Mouse (Mus musculus): ENCODE measurements around the gene Mtus2. TPM values are rescaled to one million over a fixed set of nuclear protein-coding genes. Genes with fewer than 3 reads are reported as not detected.

The Mtus2 gene
- total RNA-seq, 1 experiment, result 11.0 TPM

DNA sequence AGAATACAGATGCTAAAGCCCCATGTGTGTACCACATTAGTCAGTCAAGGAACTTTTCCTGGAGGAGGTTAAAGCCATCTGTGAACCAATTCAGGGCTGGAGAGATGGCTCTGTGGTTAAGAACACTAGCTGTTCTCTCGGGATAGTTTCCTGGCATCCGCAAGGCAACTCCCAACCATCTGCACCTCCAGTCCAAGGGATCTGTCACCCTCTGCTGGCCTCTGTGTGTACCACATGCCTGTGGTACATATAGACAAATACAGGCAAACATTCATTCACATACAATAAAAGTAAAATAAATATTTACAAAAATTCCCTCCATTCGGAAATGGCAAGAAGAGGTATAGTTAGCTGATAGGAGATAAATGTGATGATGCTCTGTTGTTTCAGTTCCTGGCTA lies 184.5 kb downstream of the Mtus2 start:
- in situ Hi-C loops (cut with MboI; ENCODE audit: low sequenced_read_pairs in 2 of 2, unreplicated experiment in 2 of 2), result no loop called here
- Histone ChIP-seq H3K9me3 (ENCODE audit: control insufficient read depth, insufficient read depth, low read depth, low read length) (no peaks in the 10 kb centered on the region), H3K9ac (ENCODE audit: insufficient read depth, low read depth, low read length, poor library complexity, severe bottlenecking) (no peak overlapping the region), H3K36me3 (ENCODE audit: control insufficient read depth, insufficient read depth, low read length, poor library complexity, severe bottlenecking) (no peaks in the 10 kb centered on the region), H3K4me1 (ENCODE audit: control insufficient read depth in 2 of 2, insufficient read depth in 2 of 2, low read length in 2 of 2, poor library complexity in 1 of 2) (peaks cover 0 to 2% of the 10 kb centered on the region in 2 experiments; a peak in 1 of 4 replicates), H3K4me3 (ENCODE audit: insufficient read depth in 1 of 2, low read depth in 1 of 2, low read length in 2 of 2, poor library complexity in 1 of 2, severe bottlenecking in 1 of 2) (no peak overlapping the region), H3K27ac (ENCODE audit: insufficient read depth, low read depth, low read length, poor library complexity, severe bottlenecking) (no peak overlapping the region)
- TF ChIP-seq ZNF384 (IDR thresholded peaks at IDR 0.05; ENCODE audit: low read depth, low read length) (no peak), CHD2 (IDR thresholded peaks at IDR 0.05; ENCODE audit: low read depth, low read length) (no peak), ZC3H11A (IDR thresholded peaks at IDR 0.05; ENCODE audit: borderline replicate concordance, low read depth, low read length) (no peak), HCFC1 (IDR thresholded peaks at IDR 0.05; ENCODE audit: borderline replicate concordance, insufficient read depth, low read length) (no peak), MAFK (IDR thresholded peaks at IDR 0.05; ENCODE audit: insufficient read depth, low read depth, low read length) (no peak)
- no peak for DNase-seq (ENCODE audit: low read depth, low spot score)

GRCm38 (mm10) chr5:148146200-148146823 lies 189.2 kb downstream of the Mtus2 start:
- Histone ChIP-seq H3K27ac (ENCODE audit: insufficient read depth, low read depth, low read length, poor library complexity, severe bottlenecking) (no peak overlapping the region), H3K4me1 (ENCODE audit: control insufficient read depth in 2 of 2, insufficient read depth in 2 of 2, low read length in 2 of 2, poor library complexity in 1 of 2) (no peaks in the 10 kb centered on the region), H3K4me3 (ENCODE audit: insufficient read depth in 1 of 2, low read depth in 1 of 2, low read length in 2 of 2, poor library complexity in 1 of 2, severe bottlenecking in 1 of 2) (no peak overlapping the region), H3K36me3 (ENCODE audit: control insufficient read depth, insufficient read depth, low read length, poor library complexity, severe bottlenecking) (no peaks in the 10 kb centered on the region), H3K9me3 (ENCODE audit: control insufficient read depth, insufficient read depth, low read depth, low read length) (peaks cover 2% of the 10 kb centered on the region; the same call in 1 of the 2 replicates), H3K9ac (ENCODE audit: insufficient read depth, low read depth, low read length, poor library complexity, severe bottlenecking) (no peak overlapping the region)
- DNase-seq (ENCODE audit: low read depth, low spot score), result no peak
- TF ChIP-seq MAFK (IDR thresholded peaks at IDR 0.05; ENCODE audit: insufficient read depth, low read depth, low read length), result no peak
- no peak for TF ChIP-seq ZNF384 (IDR thresholded peaks at IDR 0.05; ENCODE audit: low read depth, low read length)
- no peak for TF ChIP-seq HCFC1 (IDR thresholded peaks at IDR 0.05; ENCODE audit: borderline replicate concordance, insufficient read depth, low read length)
- no peak for TF ChIP-seq ZC3H11A (IDR thresholded peaks at IDR 0.05; ENCODE audit: borderline replicate concordance, low read depth, low read length)
- TF ChIP-seq CHD2 (IDR thresholded peaks at IDR 0.05; ENCODE audit: low read depth, low read length), result no peak
- in situ Hi-C loops (cut with MboI; ENCODE audit: low sequenced_read_pairs in 2 of 2, unreplicated experiment in 2 of 2), result no loop called here

DNA sequence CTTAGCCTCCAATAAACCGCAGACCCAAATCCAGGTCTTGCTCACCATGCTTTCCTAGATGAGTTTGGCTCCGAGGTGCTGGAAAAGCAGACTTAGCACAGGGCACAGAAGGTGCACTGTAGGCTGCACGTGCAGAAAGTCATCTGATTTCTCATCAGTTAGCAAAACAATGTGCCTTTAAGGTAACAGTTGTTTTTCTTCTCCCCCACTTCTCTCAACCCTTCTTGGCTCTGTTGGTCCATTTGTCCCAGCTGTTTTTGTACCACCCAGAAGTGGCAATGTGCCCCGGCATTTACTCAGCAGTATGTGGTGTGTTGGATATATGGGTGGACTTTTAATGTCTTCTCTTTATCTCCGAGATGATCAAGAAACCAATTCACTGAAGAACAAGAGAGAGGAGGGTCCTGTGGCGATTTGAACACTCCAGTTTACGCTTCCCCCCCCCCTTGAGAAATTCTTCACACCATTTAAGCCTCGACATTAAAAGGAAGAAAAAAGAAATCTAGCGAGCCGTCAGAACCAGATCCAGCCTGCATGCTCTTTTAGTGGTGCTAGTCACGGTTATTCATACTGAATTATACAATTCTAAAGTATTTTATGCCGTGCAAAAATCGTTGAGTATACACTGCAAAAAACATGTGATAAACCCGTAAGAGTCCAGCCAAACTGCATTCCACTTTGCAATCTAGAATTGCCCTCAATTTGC lies 194.9 kb downstream of the Mtus2 start:
- no peak for DNase-seq (ENCODE audit: low read depth, low spot score)
- no peak overlapping the region for H3K9ac ChIP-seq (ENCODE audit: insufficient read depth, low read depth, low read length, poor library complexity, severe bottlenecking)
- TF ChIP-seq HCFC1 (IDR thresholded peaks at IDR 0.05; ENCODE audit: borderline replicate concordance, insufficient read depth, low read length), result no peak
- no peak for TF ChIP-seq ZNF384 (IDR thresholded peaks at IDR 0.05; ENCODE audit: low read depth, low read length)
- no peak for TF ChIP-seq CHD2 (IDR thresholded peaks at IDR 0.05; ENCODE audit: low read depth, low read length)
- no peak for TF ChIP-seq MAFK (IDR thresholded peaks at IDR 0.05; ENCODE audit: insufficient read depth, low read depth, low read length)
- no peak for TF ChIP-seq ZC3H11A (IDR thresholded peaks at IDR 0.05; ENCODE audit: borderline replicate concordance, low read depth, low read length)
- H3K36me3 ChIP-seq (ENCODE audit: control insufficient read depth, insufficient read depth, low read length, poor library complexity, severe bottlenecking), result no peaks in the 10 kb centered on the region
- no peak overlapping the region for H3K27ac ChIP-seq (ENCODE audit: insufficient read depth, low read depth, low read length, poor library complexity, severe bottlenecking)
- in situ Hi-C loops (cut with MboI; ENCODE audit: low sequenced_read_pairs in 2 of 2, unreplicated experiment in 2 of 2), result no loop called here
- no peak overlapping the region for H3K4me3 ChIP-seq (ENCODE audit: insufficient read depth in 1 of 2, low read depth in 1 of 2, low read length in 2 of 2, poor library complexity in 1 of 2, severe bottlenecking in 1 of 2)
- H3K9me3 ChIP-seq (ENCODE audit: control insufficient read depth, insufficient read depth, low read depth, low read length), result peaks cover 2% of the 10 kb centered on the region; the same call in 1 of the 2 replicates
- H3K4me1 ChIP-seq (ENCODE audit: control insufficient read depth in 2 of 2, insufficient read depth in 2 of 2, low read length in 2 of 2, poor library complexity in 1 of 2), result no peaks in the 10 kb centered on the region

DNA sequence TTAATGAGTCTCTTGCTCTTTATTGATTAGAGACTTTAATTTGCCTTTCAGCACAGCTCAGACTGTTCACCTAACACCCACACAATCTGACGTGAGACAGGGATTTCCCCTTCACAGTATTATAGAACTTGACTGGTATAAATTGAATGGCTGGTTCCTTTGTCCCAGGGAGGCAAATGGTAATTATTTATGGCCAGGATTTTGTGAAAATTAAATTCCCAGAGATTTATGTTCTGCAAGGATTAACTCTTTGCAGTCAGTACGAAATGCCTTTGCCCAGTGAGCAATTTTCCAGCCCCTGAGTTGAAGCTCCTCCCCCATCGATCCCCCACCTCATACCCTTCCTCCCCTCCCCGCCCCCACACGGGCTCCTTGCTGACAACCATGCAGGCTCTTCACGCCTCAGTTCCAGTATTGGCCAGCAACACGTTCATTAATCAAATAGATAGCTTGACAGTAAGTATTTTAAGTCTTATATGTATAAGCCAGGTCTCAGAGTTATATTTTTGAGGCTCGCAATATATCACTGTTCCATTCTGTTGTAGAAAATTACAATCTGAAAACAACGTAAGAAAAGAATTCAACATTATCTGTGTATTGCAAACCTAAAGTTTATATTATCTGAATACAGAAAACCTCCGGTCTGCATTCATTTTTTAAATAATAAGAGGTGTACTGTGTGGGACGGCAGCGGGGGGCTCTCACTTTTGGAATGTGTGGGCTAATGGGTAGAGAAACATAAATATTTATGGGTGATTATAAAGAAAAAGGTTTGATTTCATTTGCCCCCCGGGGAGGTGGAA lies 195.7 kb downstream of the Mtus2 start:
- Histone ChIP-seq H3K9ac (ENCODE audit: insufficient read depth, low read depth, low read length, poor library complexity, severe bottlenecking) (no peak overlapping the region), H3K4me3 (ENCODE audit: insufficient read depth in 1 of 2, low read depth in 1 of 2, low read length in 2 of 2, poor library complexity in 1 of 2, severe bottlenecking in 1 of 2) (no peak overlapping the region), H3K36me3 (ENCODE audit: control insufficient read depth, insufficient read depth, low read length, poor library complexity, severe bottlenecking) (no peaks in the 10 kb centered on the region), H3K9me3 (ENCODE audit: control insufficient read depth, insufficient read depth, low read depth, low read length) (peaks cover 2% of the 10 kb centered on the region; the same call in 1 of the 2 replicates), H3K27ac (ENCODE audit: insufficient read depth, low read depth, low read length, poor library complexity, severe bottlenecking) (no peak overlapping the region), H3K4me1 (ENCODE audit: control insufficient read depth in 2 of 2, insufficient read depth in 2 of 2, low read length in 2 of 2, poor library complexity in 1 of 2) (no peaks in the 10 kb centered on the region)
- TF ChIP-seq MAFK (IDR thresholded peaks at IDR 0.05; ENCODE audit: insufficient read depth, low read depth, low read length) (no peak), CHD2 (IDR thresholded peaks at IDR 0.05; ENCODE audit: low read depth, low read length) (no peak), ZNF384 (IDR thresholded peaks at IDR 0.05; ENCODE audit: low read depth, low read length) (no peak)
- DNase-seq (ENCODE audit: low read depth, low spot score), result no peak
- in situ Hi-C loops (cut with MboI; ENCODE audit: low sequenced_read_pairs in 2 of 2, unreplicated experiment in 2 of 2), result no loop called here
